Mouse (Mus musculus) thymus, postnatal 4 days (tissue): Measurements from ENCODE around the gene Dnaic2.

Experiments
- DNase-seq: peaks from one replicate; pipeline ENCODE4 v3.0.0; 2021

Dnaic2 gene

DNA sequence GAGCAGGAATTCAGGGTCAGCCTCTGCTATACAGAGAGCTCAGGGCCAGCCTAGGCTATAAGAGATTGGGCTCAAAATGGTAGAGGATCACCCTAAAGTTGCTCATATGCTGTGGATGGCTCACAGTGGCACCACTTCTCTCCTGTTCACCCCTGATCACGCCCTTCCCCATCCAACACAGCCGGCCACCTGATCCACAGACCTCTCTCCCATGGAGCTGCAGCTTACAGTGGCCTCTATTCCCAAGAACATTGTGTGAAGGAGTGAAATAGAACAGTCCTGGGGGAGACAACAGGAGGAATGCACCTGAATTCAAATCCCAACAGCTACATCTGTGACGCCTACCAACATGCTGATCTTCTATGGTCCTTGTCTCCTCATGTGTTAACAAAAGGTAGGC lies 71.4 kb downstream of the Dnaic2 start, which contains the start of gene Gpr142:
Gene Gpr142, plus strand, starts transcription at position 301 of the 400 bp plus-strand sequence.
- DNase-seq = no peak

DNA sequence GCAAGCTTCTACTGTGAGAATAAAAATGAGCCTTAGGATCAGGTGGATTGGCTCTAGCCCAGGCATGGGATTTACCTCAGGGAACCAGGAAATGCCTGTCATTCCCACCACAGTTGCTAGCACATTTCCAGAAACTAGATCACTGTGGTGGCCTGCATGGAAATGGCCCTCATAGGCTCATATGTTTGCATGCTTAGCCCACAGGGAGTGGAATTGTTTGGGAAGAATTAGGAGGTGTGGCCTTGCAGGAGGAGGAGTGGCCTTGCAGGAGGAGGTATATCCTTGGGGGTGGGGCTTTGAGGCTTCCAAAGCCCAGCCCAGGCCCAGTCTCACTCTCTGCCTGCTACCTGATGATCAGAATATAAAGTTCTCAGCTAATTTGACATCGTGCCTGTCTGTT lies 74.7 kb downstream of the Dnaic2 start:
- no peak for DNase-seq

DNA sequence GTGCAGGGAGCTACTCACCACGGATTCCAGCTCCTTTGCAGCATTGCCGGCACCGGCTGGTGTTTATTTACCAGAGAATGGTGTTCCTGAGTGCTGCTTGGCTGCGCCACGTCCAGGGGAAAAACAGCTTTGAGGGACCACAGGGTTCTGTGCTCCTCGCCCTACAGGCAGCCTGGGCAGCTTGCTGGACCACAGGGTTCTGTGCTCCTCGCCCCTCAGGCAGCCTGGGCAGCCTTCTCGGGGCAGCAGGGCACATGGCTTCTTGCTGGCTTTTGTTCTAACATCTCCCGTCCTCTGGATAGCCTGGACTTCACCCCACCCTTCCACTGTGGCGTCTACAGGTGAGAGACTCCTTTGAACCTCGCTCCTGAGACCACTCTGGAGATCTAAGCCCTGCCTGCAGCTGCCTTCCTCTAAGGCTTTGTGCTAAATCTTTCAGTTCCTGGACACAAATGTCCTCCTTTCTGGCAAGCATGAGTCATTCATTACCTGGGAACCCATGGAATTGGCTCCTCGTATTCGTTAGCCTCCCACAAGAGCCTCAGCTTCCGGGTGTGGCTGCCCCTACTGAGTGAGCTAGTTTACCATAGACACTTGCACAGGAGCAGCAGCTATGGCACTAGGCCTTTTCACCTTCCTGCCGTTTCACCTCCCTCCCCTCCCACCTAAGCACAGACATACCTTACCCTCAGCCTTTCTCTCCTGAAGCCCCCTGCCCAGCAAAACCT lies 75.5 kb downstream of the Dnaic2 start:
- no peak for DNase-seq

DNA sequence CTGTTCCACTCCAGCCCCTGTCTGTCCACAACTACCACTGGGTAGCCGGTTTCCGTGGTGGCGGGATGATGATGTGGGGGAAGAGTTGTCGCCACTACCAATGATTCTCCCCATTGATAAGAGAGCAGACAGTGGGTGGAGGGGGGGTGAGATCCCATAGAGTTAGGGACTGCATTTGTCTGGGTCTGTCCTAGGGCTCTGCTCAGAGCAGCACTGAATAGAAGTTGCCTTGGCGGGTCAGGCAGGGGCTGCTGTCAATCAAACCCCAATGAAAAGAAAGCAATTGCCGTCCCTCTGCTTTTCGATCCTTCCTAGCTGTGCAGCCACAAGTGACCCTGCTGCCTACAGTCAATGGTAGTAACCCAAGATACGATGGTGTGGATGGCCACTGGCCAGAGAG lies 76.8 kb downstream of the Dnaic2 start:
- DNase-seq = no peak

DNA sequence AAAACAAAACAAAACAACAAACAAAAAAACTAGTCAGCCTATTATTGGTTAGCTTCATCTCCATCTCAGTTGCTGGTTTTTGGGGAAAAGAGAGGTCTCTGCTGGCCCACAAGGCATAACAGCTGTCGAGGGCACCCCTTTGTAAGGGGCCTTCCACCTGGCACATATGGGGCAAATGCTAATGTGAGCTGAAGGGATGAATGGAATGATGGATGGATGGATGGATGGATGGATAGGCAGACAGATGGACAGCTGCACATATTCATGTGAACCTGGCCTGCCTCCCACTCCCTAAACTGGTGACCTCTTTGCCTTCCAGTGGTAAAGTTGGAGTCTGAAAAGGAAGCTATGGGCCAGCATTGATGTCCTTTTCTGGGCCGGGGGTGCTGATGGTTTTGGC lies 79.8 kb downstream of the Dnaic2 start:
- DNase-seq = no peak
